Mouse (Mus musculus): ENCODE results near the gene C1rl. TPM values are rescaled to one million over a fixed set of nuclear protein-coding genes. Genes with fewer than 3 reads are reported as not detected.
A peak's percentile ranks its signal among the peaks of the same experiment; 100 is the strongest.
"Not testable (repeated sequence)": the region's sequence is repeated elsewhere in the genome, so short reads cannot be mapped to it uniquely, and the experiment has no call there.

The C1rl gene
- total RNA-seq, 2 experiments from 2014 or later: 0.09 to 0.42 TPM

DNA sequence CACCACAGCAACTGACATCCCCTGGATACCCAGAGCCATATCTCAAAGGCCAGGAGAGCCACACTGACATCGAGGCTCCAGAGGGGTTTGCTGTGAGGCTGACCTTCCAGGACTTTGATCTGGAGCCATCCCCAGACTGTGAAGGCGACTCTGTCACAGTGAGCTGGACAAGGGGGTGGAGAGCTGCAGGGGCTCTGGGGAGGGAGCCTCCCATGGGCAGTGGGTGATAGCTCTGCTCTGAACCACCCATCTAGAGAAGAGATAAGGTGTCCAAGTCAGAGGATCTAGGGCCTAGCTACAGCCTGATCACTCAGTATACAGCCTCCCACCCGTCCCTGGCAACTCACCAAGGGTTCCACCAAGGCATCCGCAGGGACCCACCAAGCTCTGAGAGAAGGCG is 973 bp downstream of the C1rl start:
- ATAC-seq (replicated peaks; ENCODE audit: low FRiP score, low TSS enrichment, poor library complexity, severe bottlenecking): peak; percentile 49

DNA sequence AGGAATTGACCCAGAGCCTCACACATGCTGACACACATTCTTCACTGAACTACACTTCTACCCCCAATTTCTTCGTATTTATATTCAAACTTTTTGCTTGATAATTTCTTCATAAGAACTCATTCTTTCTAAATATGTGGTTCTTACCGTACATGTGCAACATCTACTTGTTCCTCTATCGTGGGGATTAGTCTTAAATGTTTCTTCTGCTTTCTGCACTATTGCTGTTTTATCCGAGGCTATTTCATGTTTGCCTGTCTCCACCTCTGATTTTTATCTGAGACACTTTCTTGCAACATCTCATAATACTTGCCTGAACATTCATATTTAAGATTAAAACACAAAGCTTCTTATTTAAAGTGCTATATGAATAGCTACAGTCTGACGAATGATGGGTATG is 3.1 kb downstream of the C1rl start:
- ATAC-seq (replicated peaks; ENCODE audit: low FRiP score, low TSS enrichment, poor library complexity, severe bottlenecking): no peak

DNA sequence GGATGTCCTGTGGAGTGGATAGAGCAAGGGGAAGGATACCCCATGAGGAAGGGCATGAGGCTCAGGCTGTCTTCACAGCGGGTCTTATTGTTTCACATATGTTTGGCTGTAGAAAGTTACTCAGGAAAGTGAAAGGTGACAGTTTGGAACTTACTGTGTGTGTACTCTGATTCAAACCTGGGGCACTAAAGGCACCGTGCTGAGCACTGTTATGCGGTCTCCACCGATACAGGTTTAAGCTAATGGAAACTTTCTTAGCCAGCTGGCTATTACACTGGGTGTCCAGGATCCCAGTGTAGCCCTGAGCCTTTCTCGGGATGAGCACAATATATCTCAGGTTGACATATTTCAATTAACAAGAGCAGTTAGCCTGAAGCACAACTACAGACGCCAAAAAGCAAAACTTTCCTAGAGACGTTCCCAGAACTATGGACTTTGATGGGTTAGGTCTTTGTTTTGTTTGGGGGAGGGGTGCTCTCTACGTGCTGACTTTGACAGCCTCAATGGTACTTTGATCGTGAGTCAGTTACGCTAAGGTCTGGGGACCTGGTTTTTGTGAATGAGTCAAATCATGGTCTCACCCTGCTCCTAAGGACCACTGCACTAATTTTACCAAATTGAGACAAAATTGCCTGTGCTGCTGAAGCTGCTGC is 7.1 kb downstream of the C1rl start:
- ATAC-seq (replicated peaks; ENCODE audit: low FRiP score, low TSS enrichment, poor library complexity, severe bottlenecking): no peak

DNA sequence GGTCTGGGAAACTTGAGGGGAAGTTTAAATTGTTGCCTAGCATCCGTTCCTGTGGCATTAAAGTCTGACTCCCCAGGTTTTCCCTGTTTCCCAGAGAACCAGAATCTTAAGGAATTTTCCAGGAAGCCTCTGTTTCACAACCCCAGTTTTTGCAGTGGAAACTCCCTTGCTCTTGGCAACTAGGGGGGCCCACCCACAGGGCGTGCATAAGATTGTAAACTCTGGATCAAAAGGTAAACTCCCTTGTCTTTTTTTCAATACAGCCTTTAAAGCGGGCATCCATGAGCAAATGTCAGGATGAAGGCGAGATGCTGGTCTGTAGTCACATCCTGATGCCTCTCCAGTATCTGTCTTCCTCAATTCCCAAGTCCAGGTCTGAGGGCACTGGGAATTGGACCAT is 8.6 kb downstream of the C1rl start:
- ATAC-seq (replicated peaks; ENCODE audit: low FRiP score, low TSS enrichment, poor library complexity, severe bottlenecking): no peak

DNA sequence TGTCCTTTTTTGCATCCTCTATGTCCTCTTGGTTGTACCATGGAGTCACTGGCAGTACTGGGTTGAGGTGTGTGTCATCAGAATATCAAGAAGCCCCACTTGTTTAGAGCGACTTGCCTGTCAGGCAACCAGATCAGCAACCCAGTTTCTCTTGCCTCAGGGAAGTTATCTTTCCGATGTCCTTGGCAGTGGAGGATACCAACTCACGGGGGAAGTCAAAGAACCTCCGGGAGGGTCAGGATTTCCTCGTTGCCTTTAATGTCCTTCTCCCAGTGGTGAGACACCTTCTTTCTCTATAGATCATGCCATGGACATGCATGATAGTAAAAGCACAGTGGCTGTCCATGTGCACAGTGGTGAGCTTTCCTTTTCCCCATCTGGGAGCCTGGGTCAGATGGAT is 9.1 kb downstream of the C1rl start:
- no peak for ATAC-seq (replicated peaks; ENCODE audit: low FRiP score, low TSS enrichment, poor library complexity, severe bottlenecking)

DNA sequence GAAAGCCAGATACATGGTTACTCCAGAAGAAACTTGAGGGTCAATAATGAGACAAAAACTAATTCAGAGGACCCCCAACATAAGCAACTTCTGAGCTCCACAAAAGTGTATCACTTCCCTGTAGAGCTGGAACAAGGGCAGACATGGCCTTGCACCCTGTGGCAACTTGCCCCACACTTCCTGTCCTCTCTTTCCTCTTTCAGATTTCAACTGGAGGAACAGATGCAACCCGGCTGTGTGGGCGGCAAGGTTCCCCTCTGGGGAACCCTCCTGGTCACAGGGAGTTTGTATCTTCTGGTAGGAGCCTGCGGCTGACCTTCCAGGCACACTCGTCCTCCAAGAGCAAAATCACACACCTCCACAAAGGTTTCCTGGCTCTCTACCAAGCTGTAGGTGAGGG is 12.1 kb downstream of the C1rl start:
- ATAC-seq (replicated peaks; ENCODE audit: low FRiP score, low TSS enrichment, poor library complexity, severe bottlenecking): no peak

DNA sequence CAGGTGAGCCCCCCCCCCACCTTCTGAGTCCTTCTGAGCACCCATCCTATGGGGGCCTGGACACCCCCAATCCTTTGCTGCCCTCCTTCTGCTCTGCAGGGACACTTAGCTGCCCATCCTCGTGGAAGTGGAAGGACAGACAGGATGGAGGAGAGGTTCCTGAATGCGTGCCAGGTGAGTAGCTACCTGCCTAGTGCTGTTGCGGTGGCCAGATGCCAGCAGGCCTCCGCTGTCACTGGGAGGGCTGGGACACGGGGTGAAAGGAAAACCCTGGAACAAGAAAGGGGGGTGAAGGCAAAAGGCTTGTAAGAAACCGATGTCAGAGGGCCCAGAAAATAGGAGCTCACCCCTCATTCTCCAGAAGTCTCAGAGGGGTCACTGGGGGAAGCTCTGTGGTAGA is 14.1 kb downstream of the C1rl start:
- ATAC-seq (replicated peaks; ENCODE audit: low FRiP score, low TSS enrichment, poor library complexity, severe bottlenecking): no peak

DNA sequence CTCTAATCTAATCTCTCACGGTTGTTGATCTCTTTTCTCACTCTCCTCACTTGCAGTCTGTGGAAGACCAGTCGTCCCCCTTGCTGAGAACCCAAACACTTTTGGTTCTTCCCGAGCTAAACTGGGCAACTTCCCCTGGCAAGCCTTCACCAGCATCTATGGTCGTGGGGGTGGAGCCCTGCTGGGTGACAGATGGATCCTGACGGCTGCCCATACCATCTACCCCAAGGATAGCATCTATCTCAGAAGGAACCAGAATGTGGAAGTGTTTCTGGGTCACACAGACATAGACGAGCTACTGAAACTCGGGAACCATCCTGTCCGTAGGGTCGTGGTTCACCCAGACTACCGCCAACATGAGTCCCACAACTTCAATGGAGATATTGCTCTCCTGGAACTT is 15.4 kb downstream of the C1rl start:
- no peak for ATAC-seq (replicated peaks; ENCODE audit: low FRiP score, low TSS enrichment, poor library complexity, severe bottlenecking)

DNA sequence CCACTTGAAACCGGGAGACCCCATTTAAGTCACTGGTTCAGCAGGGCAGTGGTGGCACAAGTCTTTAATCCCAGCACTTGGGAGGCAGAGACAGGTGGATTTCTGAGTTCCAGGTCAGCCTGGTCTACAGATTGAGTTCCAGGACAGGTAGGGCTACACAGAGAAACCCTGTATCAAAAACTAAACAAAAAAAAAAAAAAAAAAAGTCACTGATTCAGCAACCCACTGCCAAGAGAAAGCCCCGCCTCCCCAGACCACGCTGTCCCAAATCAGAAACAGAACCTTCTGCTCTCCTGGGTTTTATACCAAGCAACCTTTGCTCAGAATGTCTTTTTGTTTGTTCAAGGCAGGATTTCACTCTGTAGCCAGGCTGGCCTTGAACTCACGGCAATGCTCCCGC is 16.3 kb downstream of the C1rl start:
- not testable (repeated sequence) for ATAC-seq (replicated peaks; ENCODE audit: low FRiP score, low TSS enrichment, poor library complexity, severe bottlenecking)

DNA sequence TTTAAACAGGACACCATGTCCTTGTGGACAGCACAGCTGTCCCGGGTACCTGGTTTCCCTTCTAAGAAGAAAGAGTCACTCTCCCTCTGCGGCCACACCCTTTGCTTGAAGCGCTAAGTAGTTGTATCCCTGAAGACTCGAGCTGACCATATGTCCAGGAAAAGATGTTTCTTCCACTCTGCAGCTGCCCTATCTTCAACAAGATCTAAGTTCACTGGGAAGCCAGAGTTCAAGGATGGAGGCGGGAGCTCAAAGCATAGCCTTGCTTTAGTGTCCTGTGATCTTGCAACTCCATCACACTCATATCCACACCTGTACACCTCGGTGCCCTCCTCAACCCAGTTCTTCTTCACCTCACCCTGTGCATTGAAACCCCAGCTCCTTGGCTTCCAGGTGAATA is 19.0 kb downstream of the C1rl start:
- ATAC-seq (replicated peaks; ENCODE audit: low FRiP score, low TSS enrichment, poor library complexity, severe bottlenecking): no peak

DNA sequence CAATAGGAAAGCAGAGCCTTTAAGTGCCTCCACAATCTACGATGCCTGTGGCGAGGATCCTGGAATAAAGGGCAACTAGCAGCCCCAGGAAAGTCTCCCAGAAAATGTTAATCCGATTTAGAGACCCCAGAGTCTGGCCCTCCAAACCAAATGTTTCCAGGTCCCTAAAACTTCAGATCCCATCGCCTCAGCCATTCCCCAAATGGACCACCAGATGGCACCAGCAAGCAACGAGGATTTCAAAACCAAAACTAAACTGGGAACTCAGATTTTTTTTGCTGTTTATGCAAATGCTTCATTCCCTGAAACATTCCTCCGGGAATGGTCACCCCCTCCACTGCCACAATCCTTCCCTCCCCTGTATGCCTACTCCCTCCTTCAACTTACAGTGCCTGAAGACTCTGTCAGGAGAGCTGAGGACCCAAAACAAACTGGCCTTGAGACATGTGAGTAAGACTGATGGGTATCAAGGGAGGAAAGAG is 19.5 kb downstream of the C1rl start, which contains the start of gene C1ra:
Gene C1ra, plus strand, starts transcription at position 51 of the 482 bp plus-strand sequence.
- no peak; the same call in 1 of the 2 replicates for ATAC-seq (replicated peaks; ENCODE audit: low FRiP score, low TSS enrichment, poor library complexity, severe bottlenecking)

DNA sequence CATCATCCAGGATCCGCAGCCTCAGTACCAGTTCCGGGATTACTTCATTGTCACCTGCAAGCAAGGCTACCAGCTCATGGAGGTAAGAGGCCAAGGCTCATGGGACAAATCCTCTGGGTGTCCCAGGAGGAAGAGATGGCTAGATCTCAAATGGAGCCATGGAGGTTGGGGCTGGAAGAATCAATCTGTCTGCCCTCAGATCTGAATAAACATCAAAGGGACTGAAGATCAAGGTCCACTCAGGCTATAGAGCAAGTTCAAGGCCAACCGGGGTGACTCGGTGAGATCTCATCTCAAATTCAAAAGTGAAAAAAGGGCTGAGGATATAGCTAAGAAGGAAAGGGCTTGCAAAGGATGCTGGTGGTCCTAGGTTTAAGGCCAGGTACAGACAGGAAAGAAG is 24.8 kb downstream of the C1rl start:
- not testable (repeated sequence) for ATAC-seq (replicated peaks; ENCODE audit: low FRiP score, low TSS enrichment, poor library complexity, severe bottlenecking)

DNA sequence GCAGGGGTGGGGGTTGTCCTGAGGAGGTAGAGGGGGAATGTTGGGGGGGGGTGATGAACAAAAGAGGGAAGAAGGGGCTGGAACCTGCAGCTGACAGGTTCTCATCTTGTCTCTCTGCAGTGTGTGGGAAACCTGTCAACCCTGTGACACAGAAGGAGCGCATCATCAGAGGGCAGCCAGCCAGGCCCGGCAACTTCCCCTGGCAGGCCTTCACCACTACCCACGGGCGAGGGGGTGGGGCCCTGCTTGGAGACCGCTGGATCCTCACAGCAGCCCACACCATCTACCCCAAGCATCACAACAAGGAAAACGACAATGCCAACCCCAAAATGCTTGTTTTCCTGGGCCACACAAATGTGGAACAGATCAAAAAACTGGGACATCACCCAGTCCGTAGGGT is 29.2 kb downstream of the C1rl start:
- peak; percentile 54; the same call in 1 of the 2 replicates for ATAC-seq (replicated peaks; ENCODE audit: low FRiP score, low TSS enrichment, poor library complexity, severe bottlenecking)

DNA sequence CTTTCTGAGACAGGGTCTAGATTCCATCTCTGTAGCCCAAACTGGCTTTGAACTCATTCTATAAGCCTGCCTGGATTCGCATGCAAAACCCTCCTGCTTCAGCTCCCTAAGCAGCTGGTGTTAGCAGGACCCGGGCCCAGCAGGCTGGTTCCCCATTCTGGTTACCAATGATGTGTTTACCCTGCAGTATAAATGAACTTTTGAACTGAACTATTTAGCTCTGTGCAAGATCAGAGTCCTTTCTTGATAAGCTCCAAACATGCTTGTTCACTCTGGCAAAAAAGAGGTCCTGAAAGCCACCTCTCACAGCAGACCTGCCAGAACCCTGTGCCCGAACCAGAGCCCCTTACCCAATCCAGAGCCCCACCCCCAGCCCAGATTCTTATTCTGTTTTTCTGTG is 35.0 kb downstream of the C1rl start:
- ATAC-seq (replicated peaks; ENCODE audit: low FRiP score, low TSS enrichment, poor library complexity, severe bottlenecking): no peak

DNA sequence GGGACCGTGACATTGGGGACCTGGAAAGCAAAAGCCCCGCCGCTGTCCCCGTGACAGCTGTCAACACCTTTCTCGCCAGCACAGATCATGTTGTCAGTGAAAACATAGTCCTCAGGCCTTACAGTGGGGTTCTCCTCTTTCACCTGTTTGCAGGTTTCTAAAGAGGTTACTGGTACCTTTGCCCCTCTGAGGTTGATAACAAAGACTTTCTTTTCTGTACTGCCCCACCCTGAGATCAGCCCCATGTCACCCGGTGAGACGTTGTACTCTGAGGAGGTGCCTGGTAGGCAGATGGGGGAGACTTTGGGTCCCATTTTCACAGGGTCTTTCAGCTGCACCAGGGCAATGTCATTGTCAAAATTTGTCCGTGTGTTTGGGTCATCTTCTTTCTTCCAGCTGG is 38.2 kb downstream of the C1rl start:
- no peak for ATAC-seq (replicated peaks; ENCODE audit: low FRiP score, low TSS enrichment, poor library complexity, severe bottlenecking)

DNA sequence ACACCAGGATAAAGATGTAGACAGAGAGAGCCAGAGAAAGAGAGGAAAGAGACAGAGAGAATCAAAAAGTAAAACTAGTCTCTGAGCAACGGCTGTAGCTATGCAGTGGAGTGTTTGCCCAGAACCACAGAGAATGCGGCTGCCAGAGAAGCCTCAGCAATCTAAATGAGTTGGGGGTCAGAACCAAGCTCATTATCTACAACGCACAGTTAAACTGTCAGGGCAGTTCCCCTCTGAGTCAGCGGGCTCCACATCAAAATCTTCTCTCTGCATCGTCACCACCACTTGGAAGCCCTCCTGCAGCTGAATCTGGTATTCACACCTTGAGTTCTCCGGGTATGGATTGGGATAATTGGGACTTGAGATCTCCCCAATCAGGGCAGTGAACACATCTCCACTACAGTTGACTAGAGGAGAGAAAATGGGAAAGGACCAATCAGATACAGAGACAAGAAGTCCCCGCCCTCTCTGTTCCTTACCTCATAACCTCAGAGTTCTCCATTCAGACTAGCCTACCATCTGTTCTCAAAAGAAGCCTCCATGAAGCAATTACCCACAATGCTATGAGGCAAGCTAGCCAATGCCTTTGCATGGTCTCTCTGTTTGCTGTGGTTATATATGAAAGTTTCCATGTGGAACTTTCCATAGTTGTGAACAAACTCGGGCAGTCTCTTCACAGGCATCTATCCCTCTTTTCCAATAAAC is 43.4 kb downstream of the C1rl start:
- ATAC-seq (replicated peaks; ENCODE audit: low FRiP score, low TSS enrichment, poor library complexity, severe bottlenecking): peak; percentile 51

DNA sequence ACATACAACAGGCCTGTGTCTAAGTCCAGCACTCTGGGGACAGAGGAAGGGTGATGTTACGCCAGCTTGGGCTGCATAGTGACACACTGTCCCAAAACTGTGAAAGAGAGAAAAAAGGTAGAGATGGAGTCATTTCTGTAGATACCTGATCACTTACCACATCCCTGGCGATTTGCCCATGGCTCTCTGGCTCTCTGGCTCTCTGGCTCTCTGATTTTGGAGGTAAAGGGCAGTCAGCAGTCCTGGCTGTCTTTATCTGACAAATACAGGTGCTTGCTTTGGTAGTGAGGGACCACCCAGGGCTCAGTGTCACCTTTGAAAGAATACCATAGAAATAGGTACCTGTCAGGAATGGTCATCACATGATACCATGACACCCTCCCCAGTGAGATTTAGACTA is 48.3 kb downstream of the C1rl start:
- not testable (repeated sequence) for ATAC-seq (replicated peaks; ENCODE audit: low FRiP score, low TSS enrichment, poor library complexity, severe bottlenecking)

DNA sequence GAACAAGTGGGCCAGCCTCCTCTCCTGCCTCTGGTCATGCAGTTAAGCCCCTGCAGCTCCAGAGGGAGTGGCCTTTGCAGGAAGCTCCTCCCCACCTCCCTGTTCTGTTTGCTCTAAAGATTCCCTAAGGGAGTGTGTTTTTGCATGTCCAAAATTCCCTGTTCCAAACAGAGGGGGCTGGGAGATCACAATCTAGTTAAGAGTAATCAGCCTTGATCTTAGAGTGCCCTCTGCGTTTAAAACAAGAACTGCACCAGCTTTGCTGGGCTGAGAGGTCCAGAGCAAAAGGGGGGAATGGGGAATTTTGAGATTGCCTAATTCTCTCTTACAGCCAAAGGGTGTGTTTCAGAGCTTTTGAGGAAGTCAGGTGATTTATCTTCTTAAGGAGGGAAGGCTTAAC is 49.4 kb downstream of the C1rl start, which contains the start of gene C1s1:
Gene C1s1, minus strand, starts transcription at position 76 of the 400 bp plus-strand sequence.
- 0 out of 2 replicates have a peak, but pooled peaks have one; percentile 24 for ATAC-seq (replicated peaks; ENCODE audit: low FRiP score, low TSS enrichment, poor library complexity, severe bottlenecking)

DNA sequence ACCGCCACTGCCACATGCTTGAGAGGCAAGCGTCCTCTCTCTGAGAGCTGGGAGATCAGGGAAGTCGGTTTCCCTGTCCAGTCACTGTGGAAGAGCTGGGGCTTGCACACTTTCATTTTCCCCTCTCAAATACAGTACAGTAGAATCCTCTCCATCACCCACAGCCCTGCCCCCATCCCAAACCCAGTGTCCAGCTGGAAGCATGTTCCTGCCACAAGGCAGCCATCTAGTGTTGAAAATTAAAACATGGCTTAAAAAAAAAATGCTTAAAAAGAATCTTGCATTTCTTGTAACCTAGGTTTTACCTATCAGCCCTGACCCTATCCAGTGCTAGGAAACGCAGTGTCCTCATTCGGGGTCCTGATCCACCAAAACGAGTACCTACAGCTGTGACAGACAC is 51.6 kb downstream of the C1rl start:
- no peak for ATAC-seq (replicated peaks; ENCODE audit: low FRiP score, low TSS enrichment, poor library complexity, severe bottlenecking)

DNA sequence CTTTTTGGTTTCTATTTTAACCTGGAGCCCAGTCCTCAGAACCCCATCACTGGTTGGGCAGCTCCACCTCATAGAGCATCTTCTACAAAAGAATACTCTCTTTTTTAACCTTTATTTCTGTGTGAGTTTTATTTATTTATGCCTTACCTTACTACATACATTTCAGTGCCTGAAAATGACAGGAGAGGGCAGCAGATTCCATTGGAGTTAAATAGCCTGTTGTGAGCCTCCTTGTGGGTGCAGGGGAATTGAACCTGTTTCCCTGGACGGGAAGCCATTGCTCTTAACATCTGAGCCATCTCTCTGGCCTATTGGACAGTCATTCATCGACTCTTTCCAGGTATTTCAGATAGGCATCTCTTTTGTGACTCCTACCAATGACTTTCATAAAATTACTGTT is 52.5 kb downstream of the C1rl start:
- no peak for ATAC-seq (replicated peaks; ENCODE audit: low FRiP score, low TSS enrichment, poor library complexity, severe bottlenecking)

DNA sequence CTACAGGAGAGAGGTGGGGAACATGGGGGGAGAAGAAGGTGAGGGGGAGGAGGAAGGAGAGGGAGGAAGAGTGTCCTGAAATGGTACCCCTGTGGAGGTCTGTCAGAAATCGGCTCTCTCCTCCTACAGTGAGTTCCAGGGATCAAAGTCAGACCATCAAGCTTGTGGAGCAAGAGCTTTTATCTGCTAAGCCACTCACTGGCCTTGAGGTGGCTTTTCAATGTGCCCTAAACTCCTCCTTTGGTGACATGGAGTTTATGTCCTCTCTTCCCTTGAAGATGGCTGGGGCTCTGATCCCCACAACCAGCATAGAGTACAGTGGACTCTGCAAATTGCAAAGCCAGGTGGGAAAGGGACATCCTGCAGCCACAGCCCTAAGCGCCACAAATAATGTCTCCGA is 55.1 kb downstream of the C1rl start:
- peak; percentile 60; the same call in 1 of the 2 replicates for ATAC-seq (replicated peaks; ENCODE audit: low FRiP score, low TSS enrichment, poor library complexity, severe bottlenecking)

All from megakaryocyte-erythroid progenitor cell, adult 5-6 weeks (primary cell).